Mouse (Mus musculus) G1E (cell line): Measurements from ENCODE around the gene Fam166a.

Source experiments
- CTCF ChIP-seq: IDR thresholded peaks from 2 replicates; pipeline ENCODE4 v1.5.1; 2012; ENCODE audit warnings: low read depth, low read length, inconsistent platforms, mixed read lengths
- GATA1 ChIP-seq: IDR thresholded peaks from 2 replicates; pipeline ENCODE4 v1.6.1; 2012; ENCODE audit warnings: borderline replicate concordance, low read length, inconsistent platforms, mixed read lengths
- GATA2 ChIP-seq: IDR thresholded peaks from 2 replicates; pipeline ENCODE4 v1.6.1; 2012; ENCODE audit warnings: low read depth, low read length, inconsistent platforms, borderline replicate concordance
- TAL1 ChIP-seq: conservative IDR thresholded peaks from 2 replicates; pipeline ENCODE4 v1.6.1; 2012; ENCODE audit warnings: low read depth, low read length, inconsistent platforms, mixed read lengths

GRCm38 (mm10) chr2:25255284-25255779 lies 36.8 kb downstream of the Fam166a start, which contains the start of gene Tmem203:
- TF ChIP-seq CTCF, result no peak
- no peak for TF ChIP-seq TAL1
- no peak for TF ChIP-seq GATA2
- TF ChIP-seq GATA1, result no peak
